Mouse (Mus musculus) liver, embryonic 14.5 days (tissue): ENCODE results near the gene Fgfr2. TPM values are rescaled to one million over a fixed set of nuclear protein-coding genes. Genes with fewer than 3 reads are reported as not detected.

Source experiments
- ATAC-seq: fragments of 200-750 bp; cut with Nextera tagmentation; 2 replicates; pipeline ENCODE4 v1.8.0; 2017; ENCODE audit warnings: moderate number of reproducible peaks, mild to moderate bottlenecking, moderate library complexity; ENCODE audit not compliant: insufficient read depth
- DNase-seq, 3 experiments: peaks; one replicate each; pipeline ENCODE4 v3.0.0-alpha.2; 2012 to 2013; ENCODE audit warnings: low read depth in 3 of 3, low spot score in 3 of 3
- H3K27ac ChIP-seq: fragments of 300-500 bp; sonication (generic); 2 replicates; pipeline ENCODE4 v1.5.1; 2014; ENCODE audit warnings: moderate library complexity, mild to moderate bottlenecking, control low read depth, inconsistent platforms
- H3K27me3 ChIP-seq: fragments of 300-500 bp; sonication (generic); 2 replicates; pipeline ENCODE4 v1.6.1; 2014; ENCODE audit warnings: mild to moderate bottlenecking, low read length, moderate library complexity; ENCODE audit not compliant: control insufficient read depth, insufficient read depth
- H3K36me3 ChIP-seq: fragments of 300-500 bp; sonication (generic); replicated peaks from 2 replicates; pipeline ENCODE4 v1.6.1; 2014; ENCODE audit warnings: low read depth; ENCODE audit not compliant: control insufficient read depth, insufficient read depth
- H3K4me1 ChIP-seq, 2 experiments: fragments of 200-500 bp in 1 of 2; fragments of 300-500 bp in 1 of 2; sonication (generic) in 1 of 2; replicated peaks; 2 replicates each; pipeline ENCODE4 v1.6.1; 2012 to 2014; ENCODE audit warnings: antibody characterized with exemption in 1 of 2, inconsistent platforms in 1 of 2, low read length in 1 of 2; ENCODE audit not compliant: control insufficient read depth in 2 of 2, insufficient read depth in 2 of 2
- H3K4me2 ChIP-seq: fragments of 300-500 bp; sonication (generic); 2 replicates; pipeline ENCODE4 v1.6.1; 2014; ENCODE audit warnings: low read depth, mild to moderate bottlenecking, control low read depth, moderate library complexity
- H3K4me3 ChIP-seq, 2 experiments: fragments of 200-500 bp in 1 of 2; fragments of 300-500 bp in 1 of 2; sonication (generic) in 1 of 2; 2 replicates each; pipeline ENCODE4 v1.5.1; 2012 to 2014; ENCODE audit warnings: low read depth in 2 of 2, low read length in 2 of 2, mild to moderate bottlenecking in 2 of 2, control low read depth in 1 of 2, inconsistent platforms in 1 of 2, moderate library complexity in 1 of 2; ENCODE audit not compliant: insufficient read depth in 1 of 2
- H3K9ac ChIP-seq: fragments of 300-500 bp; sonication (generic); replicated peaks from 2 replicates; pipeline ENCODE4 v1.6.1; 2014; ENCODE audit warnings: mild to moderate bottlenecking, control low read depth, moderate library complexity
- H3K9me3 ChIP-seq: fragments of 300-500 bp; sonication (generic); 2 replicates; pipeline ENCODE4 v1.6.1; 2016; ENCODE audit warnings: low read length, mixed read lengths; ENCODE audit not compliant: control insufficient read depth
- CTCF ChIP-seq: IDR thresholded peaks from 2 replicates; pipeline ENCODE4 v1.5.1; 2016; ENCODE audit warnings: antibody characterized with exemption, low read depth, control low read depth
- EP300 ChIP-seq: IDR thresholded peaks from 2 replicates; pipeline ENCODE4 v1.6.1; 2016; ENCODE audit warnings: antibody characterized with exemption, low read depth
- WGBS: fragments of 180-500 bp; shearing (Covaris S2); extraction: QIAGEN DNeasy Blood & Tissue Kit; methylation state at CpG from one replicate; pipeline ENCODE4 v1.1.7; 2014; ENCODE audit not compliant: insufficient replicate concordance; 5-methylcytosine and 5-hydroxymethylcytosine counted together
- polyA plus RNA-seq, 2 experiments: library from polyadenylated mRNA; depleted of rRNA in 1 of 2; stranded (reverse) in 1 of 2; unstranded in 1 of 2; fragments of >200 nt; fragmentation: Nextera tagmentation in 1 of 2; extraction: Ambion mirVana in 1 of 2; gene quantifications; 2 replicates each; pipeline versions ENCODE4 v1.2.1 to v1.2.3; 2012 to 2014

Fgfr2 gene
- polyA plus RNA-seq, 2 experiments = 7.9 to 8.8 TPM

- 22% methylated on average over 19 of the region's 19 CpGs for WGBS
- DNase-seq (no peak), ATAC-seq (0 out of 2 replicates have a peak, but pooled peaks have one; percentile 5)
- Histone ChIP-seq H3K9ac (no peak overlapping the region), H3K27me3 (peaks cover 6% of the 10 kb centered on the region), H3K4me3 (peak overlapping the region; percentile 28 to 42), H3K4me2 (peak overlapping the region; percentile 57), H3K36me3 (no peaks in the 10 kb centered on the region), H3K9me3 (no peaks in the 10 kb centered on the region), H3K27ac (no peak overlapping the region), H3K4me1 (peaks cover 0 to 8% of the 10 kb centered on the region in 2 experiments; a peak in 2 of 4 replicates)
- no peak for TF ChIP-seq CTCF
Observed at GRCm38 (mm10) chr7:130692943-130693799, 2430.0 kb downstream of the Fgfr2 start.

GRCm38 (mm10) chr7:130692392-130692942 is 2430.7 kb downstream of the Fgfr2 start:
- peaks cover 6% of the 10 kb centered on the region for H3K27me3 ChIP-seq
- peak overlapping the region; percentile 57 for H3K4me2 ChIP-seq
- 1% methylated on average over 39 of the region's 39 CpGs for WGBS
- no peaks in the 10 kb centered on the region for H3K36me3 ChIP-seq
- no peak for TF ChIP-seq CTCF
- TF ChIP-seq EP300 = no peak
- peak overlapping the region; percentile 10 to 42 for H3K4me3 ChIP-seq
- no peak overlapping the region for H3K9ac ChIP-seq
- ATAC-seq (0 out of 2 replicates have a peak, but pooled peaks have one; percentile 43), DNase-seq (no peak)
- no peak overlapping the region for H3K27ac ChIP-seq
- no peaks in the 10 kb centered on the region for H3K9me3 ChIP-seq
- H3K4me1 ChIP-seq = peaks cover 0 to 8% of the 10 kb centered on the region in 2 experiments; a peak in 2 of 4 replicates

GRCm38 (mm10) chr7:130691931-130692330 is 2431.2 kb downstream of the Fgfr2 start:
- no peak for DNase-seq
- H3K36me3 ChIP-seq = no peaks in the 10 kb centered on the region
- H3K9me3 ChIP-seq = no peaks in the 10 kb centered on the region
- no peak overlapping the region for H3K9ac ChIP-seq
- H3K4me3 ChIP-seq = no peak overlapping the region
- WGBS = 37% methylated on average over 2 of the region's 2 CpGs
- H3K27me3 ChIP-seq = peaks cover 6% of the 10 kb centered on the region
- peaks cover 0 to 8% of the 10 kb centered on the region in 2 experiments; a peak in 2 of 4 replicates for H3K4me1 ChIP-seq
- H3K27ac ChIP-seq = no peak overlapping the region
- ATAC-seq = no peak
- TF ChIP-seq EP300 (no peak), CTCF (no peak)
- H3K4me2 ChIP-seq = no peak overlapping the region

- no peaks in the 10 kb centered on the region for H3K9me3 ChIP-seq
- peaks cover 0 to 8% of the 10 kb centered on the region in 2 experiments; a peak in 2 of 4 replicates for H3K4me1 ChIP-seq
- DNase-seq = no peak
- no peak for ATAC-seq
- no peaks in the 10 kb centered on the region for H3K36me3 ChIP-seq
- 61% methylated on average over 6 of the region's 6 CpGs for WGBS
- no peak overlapping the region for H3K9ac ChIP-seq
- H3K4me2 ChIP-seq = no peak overlapping the region
- H3K27me3 ChIP-seq = peaks cover 6% of the 10 kb centered on the region
- H3K4me3 ChIP-seq = no peak overlapping the region
- no peak overlapping the region for H3K27ac ChIP-seq
- TF ChIP-seq EP300 (no peak), CTCF (no peak)
Observed at GRCm38 (mm10) chr7:130690869-130691268, 2432.3 kb downstream of the Fgfr2 start.

GRCm38 (mm10) chr7:130688601-130689000 is 2434.5 kb downstream of the Fgfr2 start:
- Histone ChIP-seq H3K9ac (no peak overlapping the region), H3K4me1 (peaks cover 0 to 4% of the 10 kb centered on the region in 2 experiments; a peak in 2 of 4 replicates), H3K27me3 (peaks cover 6% of the 10 kb centered on the region), H3K4me3 (no peak overlapping the region), H3K9me3 (no peaks in the 10 kb centered on the region), H3K36me3 (no peaks in the 10 kb centered on the region), H3K4me2 (no peak overlapping the region), H3K27ac (no peak overlapping the region)
- TF ChIP-seq CTCF (no peak), EP300 (no peak)
- ATAC-seq (no peak), DNase-seq (no peak)
- WGBS = 43% methylated on average over 4 of the region's 4 CpGs
